Mouse (Mus musculus) bone marrow macrophage, adult 2 months (primary cell): ENCODE results near the gene Kif2c.

Source experiments
- CTCF ChIP-seq: IDR thresholded peaks from 2 replicates; pipeline ENCODE4 v1.5.1; 2012; ENCODE audit warnings: low read depth, mild to moderate bottlenecking, low read length, moderate library complexity
- POLR2A ChIP-seq: IDR thresholded peaks from 2 replicates; pipeline ENCODE4 v1.6.1; 2012; ENCODE audit warnings: mild to moderate bottlenecking, low read depth, low read length, borderline replicate concordance

GRCm38 (mm10) chr4:117152714-117153113, 29.7 kb downstream of the Kif2c start:
- TF ChIP-seq CTCF, result no peak
- no peak for TF ChIP-seq POLR2A
